Mouse (Mus musculus): ENCODE results near the gene Csad. TPM values are rescaled to one million over a fixed set of nuclear protein-coding genes. Genes with fewer than 3 reads are reported as not detected.
A peak's percentile ranks its signal among the peaks of the same experiment; 100 is the strongest.
"Not testable (repeated sequence)": the region's sequence is repeated elsewhere in the genome, so short reads cannot be mapped to it uniquely, and the experiment has no call there.

The Csad gene
- total RNA-seq, 2 experiments from 2014 or later = 26.8 to 29.9 TPM

DNA sequence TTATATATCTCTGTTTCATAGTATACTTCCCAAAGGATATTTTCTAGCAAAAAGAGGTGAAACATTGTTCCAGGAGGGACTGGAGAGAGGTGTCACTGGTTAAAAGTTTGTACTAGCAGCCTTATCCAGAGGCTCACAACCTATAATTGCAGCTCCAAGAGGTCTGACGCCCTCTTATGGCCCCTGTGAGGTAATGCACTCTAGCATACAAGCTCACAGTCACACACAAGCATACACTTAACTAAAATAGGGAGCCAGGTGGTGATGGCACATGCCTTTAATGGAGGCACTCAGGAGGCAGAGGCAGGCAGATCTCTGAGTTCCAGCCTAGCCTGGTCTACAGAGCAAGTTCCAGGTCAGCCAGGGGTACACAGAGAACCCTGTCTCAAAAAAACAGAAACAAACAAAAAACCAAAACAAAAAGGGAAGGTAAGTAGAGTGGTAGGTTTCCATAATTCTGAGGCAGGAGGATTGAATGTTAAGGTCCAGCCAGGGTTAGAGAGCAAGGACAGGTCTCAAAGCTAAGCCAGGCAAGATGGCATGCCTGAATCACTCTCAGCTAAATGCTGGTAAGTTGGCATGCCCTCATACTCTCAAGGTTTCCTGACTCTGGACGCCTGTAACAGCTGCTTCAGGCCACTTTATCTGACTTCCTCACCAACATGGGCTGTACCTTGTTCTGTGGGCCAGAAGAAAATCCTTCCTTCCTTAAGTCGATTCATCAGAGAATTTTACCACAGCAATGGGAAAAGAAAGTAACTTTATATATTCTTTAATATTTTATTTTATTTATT, 40.4 kb downstream of the Csad start:
- no peak for DNase-seq

DNA sequence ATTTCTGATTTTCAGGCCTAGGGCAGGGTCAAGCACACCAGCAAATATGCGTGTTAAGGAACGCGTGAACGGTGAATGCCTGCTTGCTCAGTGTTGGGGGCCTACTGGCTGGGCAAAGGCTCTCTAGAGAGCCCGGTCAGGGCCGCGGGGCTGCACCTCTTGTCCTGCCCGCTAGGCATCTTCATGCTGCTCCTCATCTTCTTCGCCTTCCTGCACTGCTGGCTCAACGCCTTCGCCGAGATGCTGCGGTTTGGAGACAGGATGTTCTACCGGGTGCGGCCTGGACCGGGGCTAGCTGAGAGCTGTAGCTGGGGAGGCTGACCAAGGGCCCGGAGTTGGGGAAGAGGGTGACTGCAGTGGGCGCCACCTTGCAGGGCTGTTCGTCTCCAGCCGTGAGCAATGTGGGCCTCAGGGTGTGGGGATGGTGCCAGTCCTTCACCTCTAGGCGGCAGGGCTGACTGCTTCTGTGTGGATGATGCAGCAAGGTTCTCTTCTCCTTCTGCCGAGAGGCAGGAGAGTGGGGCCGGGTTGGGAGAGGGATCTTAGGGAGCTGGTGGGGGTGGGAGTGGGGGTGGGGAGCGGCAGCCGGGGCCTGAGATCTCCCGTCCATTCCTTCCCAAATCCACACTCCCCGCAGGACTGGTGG, 44.0 kb downstream of the Csad start:
- no peak for DNase-seq

DNA sequence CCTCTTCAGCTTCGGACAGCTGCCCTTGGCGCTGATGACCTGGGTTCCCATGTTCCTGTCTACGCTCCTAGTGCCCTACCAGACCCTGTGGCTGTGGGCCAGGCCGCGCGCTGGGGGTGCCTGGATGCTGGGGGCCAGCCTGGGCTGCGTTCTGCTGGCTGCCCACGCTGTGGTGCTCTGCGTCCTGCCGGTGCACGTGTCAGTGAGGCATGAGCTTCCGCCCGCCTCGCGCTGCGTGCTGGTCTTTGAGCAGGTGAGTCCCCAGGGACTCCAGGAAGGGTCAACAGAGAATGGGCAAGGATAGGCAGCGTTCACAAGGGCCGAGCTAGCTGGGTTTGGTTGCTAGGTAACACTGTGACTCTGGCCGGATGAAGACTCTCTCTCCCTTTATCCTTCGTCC, 47.7 kb downstream of the Csad start:
- DNase-seq = no peak

DNA sequence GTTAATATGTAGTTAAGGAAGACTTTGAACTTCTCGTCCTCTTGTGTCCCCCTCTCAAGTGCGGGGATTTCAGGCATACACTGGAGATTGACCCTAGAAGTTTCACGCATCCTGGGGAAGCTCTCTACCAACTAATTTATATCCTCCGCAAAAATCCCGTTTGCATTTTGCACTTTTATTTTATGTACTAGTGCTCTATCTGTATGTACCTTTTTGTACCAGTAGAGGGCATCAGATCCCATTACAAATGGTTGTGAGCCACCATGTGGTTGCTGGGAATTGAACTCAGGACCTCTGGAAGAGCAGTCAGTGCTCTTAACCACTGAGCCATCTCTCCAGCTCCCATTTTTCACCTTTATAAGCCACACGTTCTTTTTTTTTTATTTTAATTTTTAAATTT, 49.5 kb downstream of the Csad start:
- not testable (repeated sequence) for DNase-seq

DNA sequence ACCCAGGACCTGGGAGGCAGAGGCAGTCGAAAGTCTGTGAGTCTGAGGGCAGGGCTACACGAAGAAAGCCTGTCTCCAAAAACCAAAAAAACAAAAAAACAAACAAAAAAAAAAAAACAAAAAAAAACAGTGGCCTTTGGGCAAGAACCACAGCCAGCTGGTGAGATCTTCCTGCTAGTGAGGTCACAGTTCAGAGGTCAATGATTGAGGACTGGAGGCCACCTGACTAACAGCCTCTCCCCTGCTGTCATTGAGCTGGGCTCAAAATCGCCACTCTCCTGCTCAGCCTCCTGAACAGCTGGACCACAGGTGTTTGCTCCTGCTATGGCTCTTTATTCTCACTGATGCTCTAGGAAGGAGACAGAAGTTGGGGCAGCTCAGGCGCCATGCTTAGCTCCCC, 51.9 kb downstream of the Csad start:
- no peak for DNase-seq

DNA sequence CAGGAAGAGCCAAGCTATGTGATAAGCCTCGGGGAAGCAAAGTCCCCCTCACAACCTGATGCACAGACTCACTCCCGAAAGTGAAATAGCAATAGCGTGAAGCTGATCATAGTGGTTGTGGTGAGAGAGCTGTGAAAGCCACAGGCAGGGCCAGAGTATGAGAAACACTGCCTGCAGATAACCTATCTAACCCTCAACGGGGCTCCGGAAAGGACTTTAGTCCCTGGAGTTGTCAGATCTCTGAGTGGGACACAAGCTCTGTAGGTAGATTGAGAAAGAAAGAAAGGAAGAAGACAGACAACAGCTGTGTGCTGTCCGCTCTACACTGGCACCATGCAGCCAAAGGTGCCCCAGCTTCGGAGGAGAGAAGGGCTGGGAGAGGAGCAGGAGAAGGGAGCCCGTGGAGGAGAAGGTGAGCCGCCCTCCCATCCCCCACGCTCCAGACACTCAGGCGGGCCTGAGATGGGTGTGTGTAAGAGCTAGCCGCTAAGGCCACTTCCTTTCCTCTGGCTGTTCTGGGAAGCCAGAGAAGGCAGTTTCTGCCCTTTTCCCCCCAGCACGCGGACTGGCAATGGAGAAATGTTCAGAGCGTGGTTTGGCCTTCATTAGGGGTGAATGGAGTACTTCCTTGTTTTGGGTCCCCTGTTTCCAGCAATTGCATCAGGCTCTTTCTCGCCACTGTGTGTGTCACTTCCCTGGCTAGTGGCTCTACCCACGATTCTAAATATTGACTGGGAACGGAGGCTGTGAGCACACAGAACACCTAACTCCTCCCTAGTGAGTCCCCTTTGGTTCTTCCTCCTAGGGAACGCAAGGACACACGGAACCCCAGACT, 54.0 kb downstream of the Csad start, which contains the start of gene Soat2:
Gene Soat2 (plus strand): TSS at position 226 of the 835 bp plus-strand sequence.
- peak; percentile 31 for DNase-seq

DNA sequence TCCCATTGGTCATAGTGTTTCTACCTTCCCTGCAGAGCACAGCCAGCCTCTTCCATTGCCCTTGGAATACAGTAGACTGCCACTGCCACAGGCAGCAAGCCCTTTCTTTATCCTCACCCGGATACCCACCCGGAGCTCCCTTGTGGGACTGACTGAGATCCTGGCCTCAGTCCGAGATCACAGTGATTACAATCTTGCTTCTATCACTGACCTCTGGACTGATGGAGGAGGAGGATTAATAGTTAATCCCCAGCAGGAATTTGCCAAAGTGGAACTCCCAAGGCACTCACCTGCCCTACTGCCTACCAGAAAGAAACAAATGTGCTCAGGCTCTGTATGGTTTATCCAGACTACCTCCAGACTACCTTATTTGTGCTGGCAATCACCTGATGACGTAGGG, 55.0 kb downstream of the Csad start:
- DNase-seq = no peak

DNA sequence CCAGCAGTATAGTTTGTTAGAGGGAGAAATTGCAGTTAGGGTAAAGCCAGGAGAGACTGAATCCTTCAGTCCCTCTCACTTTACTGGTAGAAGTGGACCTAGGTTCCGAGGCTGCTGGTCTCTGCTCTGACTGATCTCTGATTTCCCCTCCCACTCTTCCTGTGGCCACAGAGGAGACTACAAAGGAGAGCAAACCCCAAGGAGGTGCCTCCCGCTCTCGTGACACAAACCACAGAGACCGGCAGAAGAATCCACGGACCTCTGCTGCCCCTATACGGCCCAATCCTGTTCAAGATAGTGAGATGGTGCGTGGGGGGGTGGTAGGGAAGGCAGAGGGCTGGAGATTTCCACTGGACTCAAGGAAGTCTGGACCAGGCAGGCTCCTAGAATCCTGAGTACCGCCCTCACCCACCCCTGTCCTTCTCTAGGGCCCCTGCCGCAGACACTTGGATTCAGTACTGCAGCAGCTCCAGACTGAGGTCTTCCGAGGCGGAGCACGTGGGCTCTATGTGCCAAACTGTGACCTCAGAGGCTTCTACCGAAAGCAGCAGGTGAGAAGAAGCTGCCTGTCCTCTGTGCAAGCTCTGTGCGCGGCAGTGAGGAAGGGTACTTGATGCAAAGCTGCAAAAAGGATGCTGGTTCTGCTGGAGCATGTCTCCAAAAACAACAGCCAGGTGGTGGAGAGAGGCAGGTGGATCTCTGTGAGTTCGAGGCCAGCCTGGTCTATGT, 56.7 kb downstream of the Csad start:
- no peak for DNase-seq

DNA sequence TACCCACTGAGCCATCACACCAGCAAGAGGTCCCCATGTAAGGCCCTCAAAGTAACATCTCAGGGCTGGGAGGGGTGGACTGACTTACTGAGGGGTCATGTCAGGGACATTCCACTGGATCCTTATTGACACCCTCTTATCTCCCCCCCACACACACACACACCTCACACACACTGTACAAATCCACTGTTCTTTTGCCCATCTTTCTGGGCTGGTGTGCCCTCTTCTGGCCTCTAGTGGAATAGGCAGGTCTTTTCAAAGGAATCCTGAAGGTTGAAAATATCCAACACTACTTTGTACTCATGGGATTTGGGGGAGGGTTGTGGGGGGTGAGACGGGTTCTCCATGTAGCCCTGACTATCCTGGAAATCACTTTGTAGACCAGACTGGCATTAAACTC, 57.6 kb downstream of the Csad start:
- DNase-seq = peak; percentile 67

DNA sequence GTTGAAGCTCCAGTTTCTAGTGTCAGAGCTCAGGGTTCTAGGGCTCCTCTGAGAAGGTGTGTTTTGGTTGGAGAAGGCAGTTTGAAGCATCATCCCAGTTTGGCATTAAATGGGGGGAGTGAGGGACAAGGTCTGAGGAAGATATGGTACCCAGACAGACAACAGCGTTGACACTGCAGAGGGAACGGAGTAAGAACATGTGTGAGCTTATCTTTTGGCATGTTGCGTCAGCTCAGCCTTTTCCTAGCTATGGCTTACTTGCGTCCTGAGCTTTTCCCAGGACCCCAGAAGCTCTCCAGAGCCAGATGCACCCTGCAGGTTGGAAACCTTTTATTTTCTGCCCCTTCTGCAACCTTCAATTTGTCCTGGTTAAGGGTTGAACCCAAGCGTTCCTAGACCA, 58.4 kb downstream of the Csad start:
- DNase-seq = no peak

DNA sequence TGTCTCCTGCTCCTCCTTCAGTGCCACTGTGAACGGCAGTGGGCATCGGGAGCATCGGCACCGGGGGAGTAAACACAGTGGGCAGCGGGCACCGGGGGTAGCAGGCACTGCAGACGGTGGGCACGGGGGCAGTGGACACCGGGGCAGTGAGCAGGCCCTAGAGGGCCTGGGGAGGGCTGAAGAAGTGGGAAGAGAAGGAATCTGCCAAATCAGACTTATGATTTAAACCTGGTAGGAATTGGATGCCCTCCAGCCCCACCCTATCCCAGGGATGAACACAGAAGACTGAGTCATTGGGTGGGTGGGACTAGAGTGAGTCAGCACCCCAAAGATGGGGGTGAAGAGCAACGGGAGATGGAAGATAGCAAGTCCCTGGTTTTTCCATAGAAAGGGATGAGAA, 59.2 kb downstream of the Csad start:
- DNase-seq = peak; percentile 24

DNA sequence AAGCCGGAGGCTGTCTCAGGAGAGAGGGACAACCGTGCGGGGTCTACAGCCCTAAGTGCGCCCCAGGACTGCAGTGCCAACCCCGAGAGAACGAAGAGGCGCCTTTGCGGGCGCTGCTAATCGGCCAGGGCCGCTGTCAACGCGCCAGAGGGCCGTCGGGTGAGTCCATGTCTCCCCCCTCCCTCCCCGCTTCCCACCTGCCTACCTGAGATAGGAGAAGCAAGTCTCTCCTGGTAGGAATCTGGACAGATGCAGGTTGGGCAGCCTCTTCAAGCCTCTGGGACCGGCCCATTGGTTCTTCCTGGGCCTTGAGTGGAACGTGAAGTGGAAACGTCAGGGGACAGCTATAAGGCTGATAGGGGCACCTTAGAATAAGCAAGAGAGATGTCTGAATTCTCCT, 59.8 kb downstream of the Csad start:
- no peak for DNase-seq

DNA sequence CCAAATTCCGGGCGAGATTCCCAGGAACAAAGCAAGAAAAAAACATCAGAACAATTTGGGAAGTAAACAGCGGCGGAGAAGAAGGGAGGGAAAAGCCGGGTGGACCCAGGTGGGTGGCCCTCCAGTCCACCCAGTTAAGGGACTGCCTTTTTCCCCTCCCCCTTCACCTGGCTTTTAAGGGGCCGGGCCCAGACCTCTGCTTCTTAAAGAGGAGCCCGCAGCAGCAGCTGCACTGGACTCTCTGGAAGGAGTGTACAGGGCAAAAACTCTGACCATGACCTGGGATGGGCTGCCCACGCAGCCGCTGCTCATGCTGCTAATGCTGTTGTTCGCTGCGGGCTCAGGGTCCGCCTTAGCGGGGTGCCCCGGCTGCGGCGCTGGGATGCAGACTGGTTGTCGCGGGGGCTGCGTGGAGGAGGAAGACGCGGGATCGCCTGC, 60.2 kb downstream of the Csad start, which contains the start of gene Igfbp6:
Gene Igfbp6 (plus strand): TSS at position 89 of the 438 bp plus-strand sequence.
- DNase-seq = no peak

DNA sequence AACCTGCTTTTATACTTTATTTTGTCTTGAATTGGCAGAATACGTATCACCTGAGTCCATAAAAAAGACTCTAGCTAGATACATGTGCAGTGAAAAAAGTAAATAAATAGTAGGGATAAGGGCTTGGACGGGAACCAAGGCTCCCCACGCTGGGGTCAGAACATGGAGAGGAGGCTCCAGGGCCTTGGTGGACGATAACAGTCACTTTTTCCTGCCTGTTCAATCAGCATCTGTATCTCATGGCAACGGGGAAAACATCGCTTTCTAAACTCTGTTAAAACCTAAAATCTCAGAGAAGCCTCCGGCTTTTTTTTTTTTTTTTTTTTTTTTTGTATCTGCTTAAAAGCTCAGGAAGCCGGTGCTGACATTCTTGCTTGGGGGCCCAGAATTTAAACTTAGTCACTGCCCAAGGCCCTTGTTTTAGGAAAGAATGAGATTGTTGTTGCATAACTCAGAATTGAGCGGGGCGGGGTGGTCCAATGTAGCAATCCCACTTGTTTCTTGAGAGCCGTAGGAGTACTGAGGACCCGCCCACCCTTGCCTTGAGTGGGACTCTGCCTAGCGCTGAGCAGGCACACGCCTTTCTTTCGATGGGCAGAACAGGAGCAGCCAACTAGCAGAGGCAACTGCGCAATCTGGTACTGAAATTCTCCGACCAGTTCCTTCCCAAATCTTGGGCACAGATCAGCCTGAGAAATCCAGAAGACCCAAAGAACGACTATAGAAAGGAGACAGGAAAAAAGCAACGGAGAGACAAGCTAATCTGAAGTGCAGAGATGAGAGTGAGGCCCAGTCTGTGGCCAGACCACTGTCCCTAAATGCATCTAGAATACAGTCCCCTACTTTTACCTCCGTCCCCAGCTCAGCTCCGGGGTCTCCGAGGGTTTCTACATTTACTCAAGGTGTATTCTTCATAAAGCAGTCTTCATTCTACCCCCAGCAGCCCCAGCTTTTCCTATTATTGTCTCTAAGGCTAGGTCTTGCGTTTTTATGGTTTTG, 61.3 kb downstream of the Csad start:
- peak; percentile 48 for DNase-seq

DNA sequence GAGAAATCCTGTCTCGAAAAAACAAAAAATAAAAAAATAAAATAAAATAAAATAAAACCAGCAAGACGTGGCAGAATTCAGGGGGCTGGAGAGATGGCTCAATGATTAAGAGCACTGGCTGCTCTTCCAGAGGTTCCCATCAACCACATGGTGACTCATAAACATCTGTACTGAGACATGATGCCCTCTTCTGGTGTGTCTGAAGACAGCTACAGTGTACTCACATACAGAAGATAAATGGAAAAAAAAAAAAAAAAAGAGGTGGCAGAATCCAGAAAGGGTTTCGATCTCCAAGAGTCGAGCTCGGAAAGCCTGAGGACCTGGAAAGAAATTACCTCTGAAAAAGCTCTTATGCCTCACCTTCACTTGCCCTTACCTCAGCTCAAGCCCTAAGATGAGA, 63.4 kb downstream of the Csad start:
- no peak for DNase-seq

DNA sequence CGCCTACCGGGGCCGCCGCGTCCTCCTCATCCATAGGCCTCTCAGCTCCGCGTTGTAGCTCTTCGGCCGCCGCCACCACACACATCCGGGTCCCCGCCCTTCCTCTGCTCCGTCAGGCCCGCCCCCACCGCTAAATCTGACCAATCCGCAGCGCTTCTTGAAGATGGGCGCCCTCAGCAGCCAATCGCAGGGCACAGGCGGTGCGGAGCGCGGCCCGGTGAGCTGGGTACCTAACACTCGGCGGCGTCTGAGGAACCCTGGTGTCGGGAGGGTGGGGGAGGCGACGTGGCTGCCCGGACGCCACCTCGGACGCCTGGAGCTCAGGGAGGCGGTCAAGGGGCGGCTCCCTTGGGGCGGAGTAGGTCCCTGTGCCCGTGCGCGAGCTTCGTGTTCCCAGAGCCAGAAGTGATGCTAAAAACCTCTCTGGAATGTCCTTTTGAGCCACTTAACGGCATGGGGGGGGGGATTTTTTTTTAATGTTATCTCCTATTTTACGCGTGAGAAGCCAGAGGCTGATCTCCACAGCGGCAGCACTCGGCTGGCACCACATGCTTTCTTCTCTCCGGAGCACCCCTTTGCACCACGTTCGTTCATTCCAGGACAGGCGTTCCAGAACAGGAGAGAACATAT, 68.3 kb downstream of the Csad start, which contains the start of gene Spryd3:
Gene Spryd3 (minus strand): TSS at position 106 of the 630 bp plus-strand sequence.
- peak; percentile 98 for DNase-seq

DNA sequence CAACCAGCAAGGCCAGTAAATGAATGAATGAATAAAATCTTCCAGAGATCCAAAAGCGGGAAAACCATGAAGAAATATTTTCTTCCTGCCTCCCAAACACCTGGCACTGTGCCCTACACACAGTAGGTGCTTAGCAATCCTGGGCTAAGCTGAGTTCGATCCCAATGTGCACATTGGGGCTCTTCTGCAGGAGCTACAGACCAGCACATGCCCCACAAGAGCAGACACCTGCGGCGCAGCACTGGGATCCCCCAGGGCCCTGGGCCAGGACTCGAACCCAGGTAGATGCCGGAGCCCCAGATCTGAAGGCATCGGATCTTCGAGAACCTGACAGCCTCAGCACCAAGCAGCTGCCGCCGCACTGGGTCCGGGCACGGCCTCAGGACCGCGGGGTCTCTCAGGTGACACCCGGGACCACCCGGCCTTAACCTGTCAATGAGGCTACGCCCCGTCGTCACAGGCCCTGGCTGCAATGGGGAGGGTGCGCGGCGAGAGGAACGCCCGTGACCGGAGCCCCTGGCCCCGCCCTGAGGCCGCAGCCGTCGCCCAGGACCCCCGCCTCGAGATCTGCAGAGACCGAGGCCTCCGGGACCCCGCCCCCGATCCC, 68.9 kb downstream of the Csad start:
- DNase-seq = no peak

DNA sequence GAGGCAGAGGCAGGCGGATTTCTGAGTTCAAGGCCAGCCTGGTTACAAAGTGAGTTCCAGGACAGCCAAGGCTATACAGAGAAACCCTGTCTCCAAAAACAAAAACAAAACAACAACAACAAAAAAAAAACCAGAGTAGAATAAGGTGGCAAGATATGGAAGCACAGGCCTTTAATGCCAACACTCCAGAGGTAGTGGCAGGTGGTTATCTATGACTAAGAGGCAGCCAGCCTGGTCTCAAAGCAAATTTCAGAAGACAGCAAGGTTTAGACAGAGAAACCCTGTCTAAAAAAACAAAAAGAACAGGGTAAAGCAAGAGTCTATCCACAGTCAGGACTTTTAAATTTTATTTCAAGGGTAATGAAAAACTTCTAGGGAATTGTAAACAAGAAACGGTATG, 69.8 kb downstream of the Csad start:
- no peak for DNase-seq

DNA sequence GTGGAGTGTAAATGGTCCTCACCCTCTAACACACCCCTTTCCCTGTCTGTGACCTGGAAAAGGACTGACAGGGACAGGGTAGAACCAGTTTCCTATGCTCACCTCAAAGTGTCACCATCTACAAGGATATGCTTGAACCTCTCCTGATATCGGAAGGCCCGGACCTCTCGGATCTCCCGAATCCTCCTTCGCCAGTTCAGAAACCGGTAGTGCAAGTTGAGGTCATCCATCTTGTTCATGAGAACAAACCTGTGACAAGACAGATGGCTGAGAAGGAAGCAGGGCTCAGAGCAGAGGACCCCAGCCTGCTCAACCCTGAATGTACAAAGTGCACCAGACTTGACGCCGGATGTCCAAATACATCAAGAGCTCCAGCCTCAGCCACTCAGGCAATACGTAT, 71.2 kb downstream of the Csad start:
- DNase-seq = no peak
